Mouse (Mus musculus) limb, embryonic 13.5 days (tissue): ENCODE measurements at regions not wholly inside any gene's neighbourhood (a gene's known extent, or its start where the extent isn't known, plus 50 kb on each side); places are given as distances from the start of the nearest gene placed in this dataset.

Experiments
- ATAC-seq: fragments of 200-750 bp; cut with Nextera tagmentation; 2 replicates; pipeline ENCODE4 v1.8.0; 2017; ENCODE audit warnings: low read depth, moderate number of reproducible peaks, moderate TSS enrichment; ENCODE audit not compliant: low FRiP score
- H3K27ac ChIP-seq: fragments of 300-500 bp; sonication (generic); 2 replicates; pipeline ENCODE4 v1.5.1; 2015; ENCODE audit warnings: inconsistent platforms, mild to moderate bottlenecking, moderate library complexity
- H3K27me3 ChIP-seq: fragments of 300-500 bp; sonication (generic); 2 replicates; pipeline ENCODE4 v1.6.1; 2015; ENCODE audit warnings: mild to moderate bottlenecking, inconsistent platforms
- H3K36me3 ChIP-seq: fragments of 300-500 bp; sonication (generic); 2 replicates; pipeline ENCODE4 v1.6.1; 2015; ENCODE audit warnings: inconsistent platforms, mild to moderate bottlenecking, moderate library complexity
- H3K4me1 ChIP-seq: fragments of 300-500 bp; sonication (generic); 2 replicates; pipeline ENCODE4 v1.6.1; 2015; ENCODE audit warnings: inconsistent platforms
- H3K4me2 ChIP-seq: fragments of 300-500 bp; sonication (generic); replicated peaks from 2 replicates; pipeline ENCODE4 v1.6.1; 2015; ENCODE audit warnings: inconsistent platforms, mild to moderate bottlenecking, moderate library complexity
- H3K4me3 ChIP-seq: fragments of 300-500 bp; sonication (generic); 2 replicates; pipeline ENCODE4 v1.5.1; 2015; ENCODE audit warnings: moderate library complexity, mild to moderate bottlenecking, inconsistent platforms
- H3K9ac ChIP-seq: fragments of 300-500 bp; sonication (generic); 2 replicates; pipeline ENCODE4 v1.6.1; 2015; ENCODE audit warnings: mild to moderate bottlenecking, inconsistent platforms
- H3K9me3 ChIP-seq: fragments of 300-500 bp; sonication (generic); 2 replicates; pipeline ENCODE4 v1.6.1; 2016; ENCODE audit warnings: inconsistent platforms
- WGBS: fragments of 180-500 bp; shearing (Covaris S2); methylation state at CpG from one replicate; pipeline ENCODE4 v1.1.7; 2015; 5-methylcytosine and 5-hydroxymethylcytosine counted together

DNA sequence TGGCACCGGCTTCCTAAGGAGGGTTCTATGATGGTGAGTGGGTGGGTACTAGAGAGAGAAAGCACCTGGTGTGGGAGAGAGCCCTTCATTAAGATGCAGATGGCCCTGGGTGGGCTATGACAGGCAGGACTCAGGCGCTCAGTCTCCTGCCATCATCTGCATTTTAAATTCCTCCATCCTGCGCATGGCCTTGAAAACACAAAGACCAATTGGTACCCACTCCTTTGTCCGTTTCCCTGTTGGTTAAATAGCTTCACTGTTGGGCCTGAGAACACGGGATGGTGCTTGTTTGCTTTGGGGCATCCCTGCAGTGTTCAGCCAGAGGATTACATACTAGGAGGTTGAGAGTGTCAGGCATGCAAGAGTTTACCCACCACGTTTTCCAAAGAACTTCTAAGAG lies 314.9 kb downstream of the Gm11011 start:
- no peaks in the 10 kb centered on the region for H3K36me3 ChIP-seq
- no peak overlapping the region for H3K9ac ChIP-seq
- H3K4me3 ChIP-seq, result no peak overlapping the region
- no peaks in the 10 kb centered on the region for H3K27me3 ChIP-seq
- H3K9me3 ChIP-seq, result no peaks in the 10 kb centered on the region
- H3K27ac ChIP-seq, result no peak overlapping the region
- ATAC-seq, result no peak
- no peaks in the 10 kb centered on the region for H3K4me1 ChIP-seq
- no peak overlapping the region for H3K4me2 ChIP-seq
- WGBS, result 39% methylated on average over 6 of the region's 6 CpGs

DNA sequence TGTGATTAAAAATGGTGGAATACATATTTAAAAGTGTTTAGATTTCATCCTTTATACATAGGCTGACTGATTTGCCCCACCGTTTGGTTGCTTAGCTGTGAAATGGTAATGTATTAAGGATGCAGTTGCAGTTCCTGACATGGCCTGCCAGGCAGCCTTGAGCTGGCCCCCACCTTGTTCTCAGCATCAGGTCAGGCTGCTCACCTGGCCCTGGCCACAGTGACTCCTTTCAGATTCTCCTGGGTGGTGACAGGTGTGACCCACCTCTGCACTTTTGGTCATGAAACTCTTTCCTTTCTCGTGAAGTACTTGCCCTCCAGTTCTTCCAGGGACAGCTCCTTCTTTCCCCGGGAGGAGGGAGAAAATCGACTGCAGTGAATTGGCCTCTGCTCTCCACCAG lies 315.5 kb downstream of the Gm11011 start:
- Histone ChIP-seq H3K27ac (no peak overlapping the region), H3K27me3 (no peaks in the 10 kb centered on the region), H3K36me3 (no peaks in the 10 kb centered on the region), H3K4me2 (no peak overlapping the region), H3K9me3 (no peaks in the 10 kb centered on the region), H3K9ac (no peak overlapping the region), H3K4me1 (no peaks in the 10 kb centered on the region), H3K4me3 (no peak overlapping the region)
- 36% methylated on average over 4 of the region's 4 CpGs for WGBS
- no peak for ATAC-seq

DNA sequence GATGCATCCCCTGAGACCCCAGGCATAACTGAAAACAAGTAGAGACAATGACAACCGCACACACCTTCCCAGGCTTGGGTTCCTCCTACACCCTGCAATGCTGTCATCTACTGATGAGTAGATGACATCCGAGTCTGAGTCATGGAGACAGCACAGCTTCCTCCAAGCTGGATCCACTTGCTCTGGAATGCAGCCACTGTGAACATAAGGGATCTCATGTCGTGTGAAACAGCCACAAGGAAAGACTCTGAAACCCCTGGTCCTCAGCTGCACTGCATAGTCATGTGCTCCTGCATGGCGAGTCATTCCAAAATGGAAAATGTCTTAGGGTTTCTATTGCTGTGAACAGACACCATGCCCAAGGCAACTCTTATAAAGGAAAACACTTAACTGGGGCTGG lies 305.2 kb upstream of the Zfp64 start:
- H3K9ac ChIP-seq, result no peak overlapping the region
- ATAC-seq, result no peak
- no peaks in the 10 kb centered on the region for H3K36me3 ChIP-seq
- no peak overlapping the region for H3K4me3 ChIP-seq
- 76% methylated on average over 4 of the region's 4 CpGs for WGBS
- no peaks in the 10 kb centered on the region for H3K27me3 ChIP-seq
- H3K9me3 ChIP-seq, result no peaks in the 10 kb centered on the region
- no peak overlapping the region for H3K4me2 ChIP-seq
- no peak overlapping the region for H3K27ac ChIP-seq
- no peaks in the 10 kb centered on the region for H3K4me1 ChIP-seq

DNA sequence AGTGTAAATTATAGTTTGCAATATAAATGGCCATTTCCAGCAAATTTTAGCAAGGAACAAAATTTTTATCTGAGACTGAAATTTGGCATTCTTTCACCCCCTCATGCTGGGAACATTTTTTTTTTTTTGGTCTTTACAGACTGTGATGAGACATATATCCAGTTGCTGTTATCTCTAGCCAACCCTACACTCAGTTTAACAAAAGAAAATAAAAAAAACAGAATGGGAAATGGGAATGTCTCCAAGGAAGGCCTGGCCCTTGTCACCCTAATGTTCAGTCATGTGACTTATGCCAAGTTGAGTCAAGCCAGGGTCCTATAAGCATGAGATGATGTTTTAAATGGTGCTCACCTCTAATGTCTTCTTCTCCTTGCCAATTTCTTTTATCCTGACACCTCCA lies 289.2 kb upstream of the Zfp64 start:
- H3K4me3 ChIP-seq, result no peak overlapping the region
- no peak overlapping the region for H3K9ac ChIP-seq
- H3K4me2 ChIP-seq, result no peak overlapping the region
- H3K36me3 ChIP-seq, result no peaks in the 10 kb centered on the region
- no peak for ATAC-seq
- peaks cover 9% of the 10 kb centered on the region; the same call in 1 of the 2 replicates for H3K4me1 ChIP-seq
- H3K27me3 ChIP-seq, result no peaks in the 10 kb centered on the region
- no peak overlapping the region for H3K27ac ChIP-seq
- H3K9me3 ChIP-seq, result no peaks in the 10 kb centered on the region

DNA sequence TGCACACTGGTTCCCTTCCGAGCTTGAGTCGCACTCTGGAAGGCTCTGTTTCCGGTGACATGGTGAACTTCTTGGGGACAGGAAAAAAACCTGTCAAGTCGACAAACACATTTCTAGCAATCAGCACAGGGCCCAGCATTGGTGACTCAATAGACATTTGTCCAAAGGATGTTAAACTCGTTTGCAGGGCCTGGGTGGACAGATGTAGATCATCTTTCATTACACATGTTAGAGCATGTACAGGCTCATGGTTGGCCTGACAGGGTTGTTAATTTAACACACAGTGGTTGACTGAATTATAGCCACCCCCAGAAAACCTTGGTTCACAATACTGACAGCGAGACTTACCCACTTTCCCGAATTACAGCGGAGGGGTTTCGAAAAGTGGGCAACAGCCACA lies 288.6 kb upstream of the Zfp64 start:
- Histone ChIP-seq H3K36me3 (no peaks in the 10 kb centered on the region), H3K4me1 (peaks cover 12% of the 10 kb centered on the region; the same call in 1 of the 2 replicates), H3K4me2 (no peak overlapping the region), H3K27me3 (no peaks in the 10 kb centered on the region), H3K27ac (no peak overlapping the region), H3K9ac (no peak overlapping the region), H3K9me3 (no peaks in the 10 kb centered on the region), H3K4me3 (no peak overlapping the region)
- 86% methylated on average over 9 of the region's 9 CpGs for WGBS
- no peak for ATAC-seq

DNA sequence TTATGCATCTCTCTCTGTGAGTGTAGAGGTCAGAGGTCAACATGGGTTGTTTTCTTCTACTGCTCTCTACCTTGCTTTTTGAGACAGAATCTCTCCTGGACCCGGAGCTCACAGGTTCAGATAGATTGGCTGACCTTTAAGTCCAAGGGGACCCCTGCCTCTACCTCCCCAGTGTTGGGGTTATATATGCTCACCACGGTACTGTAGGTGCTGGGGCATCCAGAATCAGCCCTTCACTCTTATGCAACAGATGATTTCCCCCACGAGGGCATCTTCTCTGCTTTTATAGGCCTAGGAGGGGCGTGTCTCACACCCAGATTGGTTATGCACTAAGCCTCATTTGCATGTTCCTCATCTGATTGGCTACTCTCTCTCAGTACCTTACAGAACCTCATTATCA lies 282.5 kb upstream of the Zfp64 start:
- Histone ChIP-seq H3K4me2 (no peak overlapping the region), H3K9me3 (no peaks in the 10 kb centered on the region), H3K27me3 (no peaks in the 10 kb centered on the region), H3K27ac (no peak overlapping the region), H3K4me1 (peaks cover 12% of the 10 kb centered on the region; the same call in 1 of the 2 replicates), H3K36me3 (no peaks in the 10 kb centered on the region), H3K9ac (no peak overlapping the region), H3K4me3 (no peak overlapping the region)
- ATAC-seq, result no peak
- WGBS, result 92% methylated on average over 4 of the region's 4 CpGs

DNA sequence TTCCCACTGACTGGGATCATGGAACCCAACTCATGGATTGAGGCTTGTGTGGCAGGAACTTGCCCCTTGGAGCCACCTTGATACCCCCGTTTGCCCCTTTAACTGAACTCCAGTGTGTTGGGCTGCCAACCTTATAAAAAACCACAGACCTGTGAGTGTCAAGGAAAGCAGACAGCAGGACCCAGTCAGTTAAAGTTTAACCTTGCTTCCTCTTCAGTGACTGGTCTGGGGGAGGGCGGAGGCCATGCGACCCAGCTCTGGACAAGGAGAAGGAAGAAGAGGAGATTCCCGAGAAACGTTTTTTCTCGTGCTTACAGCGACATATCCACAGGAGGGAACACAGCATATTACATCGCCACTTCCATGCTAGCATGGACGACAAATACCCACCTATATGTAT lies 281.9 kb upstream of the Zfp64 start:
- ATAC-seq, result no peak
- Histone ChIP-seq H3K4me1 (peaks cover 12% of the 10 kb centered on the region; the same call in 1 of the 2 replicates), H3K4me3 (no peak overlapping the region), H3K36me3 (no peaks in the 10 kb centered on the region), H3K27ac (no peak overlapping the region), H3K27me3 (no peaks in the 10 kb centered on the region), H3K9me3 (no peaks in the 10 kb centered on the region), H3K4me2 (no peak overlapping the region), H3K9ac (no peak overlapping the region)
- 95% methylated on average over 9 of the region's 9 CpGs for WGBS

DNA sequence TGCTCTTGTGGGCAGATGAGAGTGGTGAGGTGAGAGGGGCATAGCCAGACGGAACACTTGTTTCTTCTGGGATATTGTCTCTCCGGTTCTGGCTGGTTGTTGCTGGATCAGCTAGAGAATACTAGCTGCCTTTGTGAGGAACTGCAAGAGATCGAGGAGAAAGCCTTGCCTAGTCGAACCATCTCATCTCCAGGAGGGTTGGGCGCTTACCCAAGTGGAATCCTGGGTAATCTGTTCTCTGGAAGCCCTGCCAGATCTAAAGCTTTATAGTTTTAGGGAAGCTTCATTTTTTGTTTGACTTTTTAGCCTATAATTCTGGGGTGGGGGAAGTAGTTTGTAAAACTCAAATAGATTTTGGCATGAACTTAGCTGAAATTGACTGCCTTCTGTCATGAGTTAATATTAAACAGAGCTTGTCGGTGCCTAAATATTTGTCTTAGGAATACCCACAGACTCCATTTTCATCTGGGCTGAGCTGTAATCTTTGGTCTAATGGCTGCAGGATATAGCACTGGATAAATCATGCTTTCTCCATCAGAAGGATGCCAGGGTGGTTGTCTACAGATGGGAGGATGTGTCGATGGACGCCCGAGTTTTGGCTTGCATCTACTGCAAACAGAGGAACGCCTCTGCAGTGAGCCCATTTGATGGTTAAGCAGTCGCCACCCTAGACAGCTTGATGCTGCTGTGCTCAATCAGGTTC lies 279.1 kb upstream of the Zfp64 start:
- no peak for ATAC-seq
- 80% methylated on average over 11 of the region's 11 CpGs for WGBS
- H3K4me3 ChIP-seq, result no peak overlapping the region

DNA sequence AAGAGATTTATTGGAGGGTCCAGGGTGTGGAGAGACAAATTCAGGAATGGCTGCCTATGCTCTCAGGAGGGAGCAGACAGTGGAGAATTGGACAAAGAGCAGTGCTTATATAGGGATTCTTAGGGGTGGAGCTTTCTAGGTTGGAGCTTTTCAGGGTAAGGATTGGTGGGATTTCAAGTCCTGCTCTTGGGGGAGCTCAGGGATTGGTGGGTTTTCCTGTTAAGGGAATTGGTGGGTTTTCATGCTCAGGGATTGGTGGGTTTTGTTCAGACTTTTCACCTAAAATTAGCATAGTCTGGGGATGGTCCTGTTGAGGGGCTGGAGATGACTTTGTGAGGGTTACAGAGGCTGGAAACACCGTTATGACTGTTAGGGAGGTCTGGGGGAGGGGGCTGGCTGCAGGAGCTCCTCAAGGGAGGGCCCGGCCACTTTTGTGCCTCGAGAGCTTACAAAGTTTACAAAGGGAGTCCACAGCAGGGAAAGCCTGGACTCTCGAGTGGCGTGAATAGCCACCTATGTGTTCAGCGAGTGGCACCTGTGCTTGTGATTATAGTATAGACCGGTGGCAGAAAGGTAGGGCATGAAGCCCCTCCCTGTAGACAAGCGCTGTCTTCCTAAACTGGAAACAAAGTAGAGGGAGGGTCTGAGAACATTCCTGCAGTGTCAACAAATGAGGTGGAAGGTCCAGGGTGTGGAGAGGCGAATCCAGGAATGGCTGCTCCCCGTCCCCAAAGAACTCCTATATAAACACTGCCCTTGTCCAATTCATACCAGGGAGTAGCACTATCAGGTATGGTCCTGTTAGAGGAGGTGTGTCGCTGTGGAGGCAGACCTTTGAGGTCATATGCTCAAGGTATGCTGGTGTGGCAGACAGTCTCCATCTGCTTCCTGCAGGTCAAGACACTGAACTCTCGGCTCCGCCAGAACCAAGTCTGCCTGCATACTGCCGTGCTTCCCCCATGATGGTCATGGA lies 278.1 kb upstream of the Zfp64 start:
- no peaks in the 10 kb centered on the region for H3K4me1 ChIP-seq
- H3K27me3 ChIP-seq, result no peaks in the 10 kb centered on the region

More for the DNA sequence above, 279.1 kb upstream of the Zfp64 start:
- no peaks in the 10 kb centered on the region for H3K27me3 ChIP-seq
- H3K9ac ChIP-seq, result no peak overlapping the region
- peaks cover 3% of the 10 kb centered on the region; the same call in 1 of the 2 replicates for H3K4me1 ChIP-seq
- H3K9me3 ChIP-seq, result no peaks in the 10 kb centered on the region
- H3K27ac ChIP-seq, result no peak overlapping the region
- no peak overlapping the region for H3K4me2 ChIP-seq
- H3K36me3 ChIP-seq, result no peaks in the 10 kb centered on the region

DNA sequence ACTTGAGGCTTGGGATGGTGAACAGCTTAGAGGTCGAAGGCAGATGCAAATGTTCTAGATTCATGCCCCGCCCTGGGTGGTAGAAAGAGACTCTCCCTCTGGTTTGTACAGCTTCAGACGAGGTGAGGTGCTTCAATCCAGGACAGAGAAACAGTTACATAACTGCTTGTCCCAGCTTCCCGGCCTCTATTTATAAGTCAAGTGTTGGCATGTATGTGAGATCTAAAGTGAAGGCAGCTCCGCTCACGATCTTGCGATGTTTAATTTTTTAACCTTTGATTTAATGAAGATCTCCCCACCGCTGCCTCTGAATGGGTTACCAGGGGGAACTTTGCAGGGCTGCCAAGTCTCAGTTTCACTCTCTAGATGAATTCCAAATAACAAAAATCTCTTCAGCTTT lies 266.9 kb upstream of the Zfp64 start:
- Histone ChIP-seq H3K4me1 (no peaks in the 10 kb centered on the region), H3K4me2 (no peak overlapping the region), H3K36me3 (no peaks in the 10 kb centered on the region), H3K27ac (no peak overlapping the region), H3K4me3 (no peak overlapping the region), H3K9me3 (no peaks in the 10 kb centered on the region), H3K9ac (no peak overlapping the region), H3K27me3 (peaks cover 19% of the 10 kb centered on the region)
- ATAC-seq, result no peak
- WGBS, result 88% methylated on average over 8 of the region's 8 CpGs

More for the DNA sequence above, 278.1 kb upstream of the Zfp64 start:
- ATAC-seq, result no peak
- WGBS, result 79% methylated on average over 14 of the region's 14 CpGs
- no peaks in the 10 kb centered on the region for H3K36me3 ChIP-seq
- no peak overlapping the region for H3K27ac ChIP-seq
- H3K4me2 ChIP-seq, result no peak overlapping the region
- H3K9ac ChIP-seq, result no peak overlapping the region
- no peak overlapping the region for H3K4me3 ChIP-seq
- no peaks in the 10 kb centered on the region for H3K9me3 ChIP-seq

DNA sequence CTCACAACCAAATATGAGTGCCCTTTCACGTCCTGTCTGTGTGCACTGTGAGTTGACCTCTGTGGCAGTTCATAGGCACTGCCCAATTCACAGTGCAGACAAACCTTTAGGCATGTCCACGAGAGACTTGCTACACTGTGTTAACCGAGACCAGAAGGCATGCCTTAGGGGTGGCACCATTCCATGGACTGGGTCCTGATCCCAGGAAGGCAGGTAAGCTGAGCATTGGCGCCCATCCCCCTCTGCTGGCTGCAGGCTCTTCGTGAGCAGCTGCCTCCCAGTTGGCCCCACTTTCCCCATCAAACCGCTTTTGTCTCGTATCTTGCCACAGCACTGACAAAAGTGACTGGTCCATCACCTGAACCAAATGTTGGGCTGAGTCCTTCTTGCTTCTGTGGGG lies 265.8 kb upstream of the Zfp64 start:
- 67% methylated on average over 7 of the region's 7 CpGs for WGBS
- peaks cover 19% of the 10 kb centered on the region for H3K27me3 ChIP-seq
- H3K4me2 ChIP-seq, result no peak overlapping the region
- ATAC-seq, result no peak
- H3K9me3 ChIP-seq, result no peaks in the 10 kb centered on the region
- no peak overlapping the region for H3K4me3 ChIP-seq
- 0 out of 2 replicates have a peak, but pooled peaks cover 7% of the 10 kb centered on the region for H3K4me1 ChIP-seq
- no peaks in the 10 kb centered on the region for H3K36me3 ChIP-seq
- H3K9ac ChIP-seq, result no peak overlapping the region
- no peak overlapping the region for H3K27ac ChIP-seq

DNA sequence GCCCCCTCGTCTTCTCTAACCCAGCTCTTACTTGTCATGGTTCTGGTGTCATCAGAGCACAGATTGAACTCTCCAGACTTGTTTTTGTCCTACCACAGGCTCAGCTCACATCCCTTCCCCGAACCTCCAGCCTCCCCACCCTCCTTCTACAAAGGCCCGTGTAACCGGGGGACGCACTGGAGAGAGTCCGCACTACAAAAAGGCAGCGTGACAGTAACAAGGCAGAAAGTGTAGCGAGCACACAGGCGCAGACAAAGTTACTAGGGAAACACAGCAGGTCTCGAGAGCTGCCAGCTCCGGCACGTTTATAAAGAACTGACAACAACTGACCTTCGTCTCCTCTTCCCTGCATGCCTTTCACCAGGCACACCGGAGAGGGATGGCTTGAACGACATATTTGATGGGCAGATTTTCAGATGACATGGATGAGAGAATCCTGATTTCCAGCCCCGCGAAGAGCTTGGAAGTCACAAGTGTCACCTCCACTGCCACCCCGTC lies 260.2 kb upstream of the Zfp64 start:
- Histone ChIP-seq H3K9ac (no peak overlapping the region), H3K27ac (no peak overlapping the region), H3K4me3 (no peak overlapping the region), H3K27me3 (peaks cover 10% of the 10 kb centered on the region; the same call in 1 of the 2 replicates), H3K4me1 (peaks cover 30% of the 10 kb centered on the region), H3K9me3 (no peaks in the 10 kb centered on the region), H3K4me2 (no peak overlapping the region), H3K36me3 (no peaks in the 10 kb centered on the region)
- ATAC-seq, result no peak
- 77% methylated on average over 18 of the region's 18 CpGs for WGBS
